Mouse (Mus musculus) mouse embryonic stem cell (cell line): ENCODE results near the gene Alox5ap.

ENCODE experiments used
- in situ Hi-C, 2 experiments: fragments of 300-500 bp; cut with MboI; formaldehyde crosslinking; loops; 1 replicate in 1 of 2; 3 replicates in 1 of 2; pipeline ENCODE4 v1.14.3; 2019 to 2020; ENCODE audit warnings: low sequenced_read_pairs in 2 of 2, low pct_unique_long_range_greater_than_20kb in 1 of 2, mixed read lengths in 1 of 2; ENCODE audit not compliant: unreplicated experiment in 1 of 2

Alox5ap gene

DNA sequence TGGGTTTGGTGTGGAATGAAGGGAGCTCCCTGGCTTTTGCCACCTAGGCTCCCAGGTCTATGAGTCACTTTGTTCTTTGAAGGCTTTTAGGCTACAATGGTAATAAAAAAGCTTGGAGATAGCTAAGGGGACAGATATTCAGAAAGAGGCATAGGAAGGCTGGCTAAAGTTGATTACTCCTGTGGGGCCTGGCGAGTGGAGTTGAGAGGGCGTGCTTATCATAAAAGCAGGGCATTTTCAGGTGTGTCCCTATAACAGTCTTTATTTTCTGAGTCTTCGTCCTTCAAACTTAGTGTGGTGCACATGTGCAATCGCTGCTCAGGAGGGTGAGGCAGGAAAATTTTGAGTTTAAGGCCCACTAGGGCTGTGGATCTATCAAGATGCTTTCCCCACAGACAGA is 68.2 kb downstream of the Alox5ap start:
- in situ Hi-C loops: no loop called here

DNA sequence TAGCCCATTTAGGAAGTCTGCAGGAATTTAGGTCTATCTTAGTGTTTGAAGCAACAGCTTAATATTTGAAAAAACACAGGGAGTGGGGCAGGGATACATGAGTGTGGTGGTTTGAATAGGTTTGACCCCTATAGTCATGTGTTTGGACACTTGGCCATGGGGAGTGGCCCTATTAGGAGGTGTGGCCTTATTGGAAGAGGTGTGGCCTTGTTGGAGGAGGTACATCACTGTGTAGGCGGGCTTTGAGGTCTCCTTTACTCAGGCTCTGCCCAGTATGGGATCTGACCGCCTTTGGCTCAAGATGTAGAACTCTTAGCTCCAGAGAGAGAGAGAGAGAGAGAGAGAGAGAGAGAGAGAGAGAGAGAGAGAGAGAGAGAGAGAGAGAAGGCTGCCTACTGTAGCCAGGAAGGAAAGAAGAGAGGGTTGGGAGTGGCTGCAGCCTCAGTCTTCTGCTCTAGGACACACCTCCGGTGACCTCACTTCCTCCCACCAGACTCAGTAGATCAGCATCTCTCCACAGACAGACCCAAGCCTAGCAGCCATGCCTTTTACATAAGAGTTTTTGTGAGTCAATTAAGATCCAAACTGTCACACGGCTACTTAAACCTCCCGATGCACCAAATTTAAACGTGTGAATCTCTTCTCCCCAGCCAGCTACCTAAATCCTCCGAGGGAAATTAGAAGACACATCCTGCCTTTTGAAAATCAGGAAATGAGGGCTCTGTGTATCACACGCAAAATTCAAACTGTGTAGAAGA is 69.6 kb downstream of the Alox5ap start:
- in situ Hi-C loops: no loop called here

DNA sequence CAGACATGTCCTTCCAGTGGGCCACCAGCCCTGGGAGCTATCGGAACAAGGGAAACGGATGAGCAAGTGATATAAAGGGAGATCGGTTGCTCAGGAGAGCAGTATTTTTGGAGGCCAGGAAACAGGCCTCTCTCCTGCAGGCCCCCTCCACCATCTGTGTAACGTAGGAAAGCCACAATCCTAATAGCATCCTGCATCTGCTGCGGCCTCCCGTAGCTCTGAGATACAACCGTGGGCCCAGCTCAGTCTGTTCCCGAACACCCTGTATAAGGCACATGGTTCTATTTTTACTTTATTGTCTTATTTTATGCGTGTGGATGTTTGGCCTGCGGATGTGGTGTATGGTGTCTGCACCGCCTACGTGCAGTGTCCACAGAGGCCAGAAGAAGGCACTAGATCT is 70.4 kb downstream of the Alox5ap start:
- in situ Hi-C loops: loop anchor here in 1 of 2 experiments (5.0 kb wide), 1 partner anchor 63 kb away; no protein-coding TSS in a partner anchor

DNA sequence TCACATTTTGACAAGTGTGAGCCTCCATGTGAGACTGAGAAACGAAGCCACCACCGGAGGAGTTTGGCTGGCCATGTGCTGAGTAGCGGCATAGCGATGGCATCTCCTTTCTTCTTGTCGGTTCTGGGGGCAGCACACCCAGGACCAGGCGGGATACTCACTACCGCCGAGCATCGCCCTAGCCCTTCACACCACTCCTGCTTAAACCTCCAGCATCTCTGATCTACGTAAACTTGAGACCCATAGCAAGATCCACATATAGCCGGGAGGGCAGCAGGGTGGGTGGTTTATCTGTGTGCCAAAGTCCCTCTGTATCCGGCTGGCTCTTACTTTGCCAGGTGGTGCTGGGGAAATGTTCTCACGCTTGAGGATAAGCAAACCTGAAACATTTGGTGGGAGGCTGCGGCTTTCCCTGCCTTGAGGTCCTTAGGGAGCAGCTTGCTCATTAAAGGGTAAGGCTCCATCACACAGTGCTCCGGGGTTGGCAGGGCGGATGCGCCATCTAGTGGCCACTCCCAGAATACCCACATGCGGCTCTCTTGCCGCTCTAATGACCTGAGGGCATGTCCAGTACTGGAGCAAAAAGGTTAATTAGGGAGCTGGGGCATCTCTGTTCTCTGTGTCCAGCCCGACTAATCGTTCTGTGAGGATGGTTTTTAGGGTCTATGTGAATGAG is 71.1 kb downstream of the Alox5ap start:
- in situ Hi-C loops: loop anchor here in 1 of 2 experiments (5.0 kb wide), 1 partner anchor 63 kb away; no protein-coding TSS in a partner anchor

DNA sequence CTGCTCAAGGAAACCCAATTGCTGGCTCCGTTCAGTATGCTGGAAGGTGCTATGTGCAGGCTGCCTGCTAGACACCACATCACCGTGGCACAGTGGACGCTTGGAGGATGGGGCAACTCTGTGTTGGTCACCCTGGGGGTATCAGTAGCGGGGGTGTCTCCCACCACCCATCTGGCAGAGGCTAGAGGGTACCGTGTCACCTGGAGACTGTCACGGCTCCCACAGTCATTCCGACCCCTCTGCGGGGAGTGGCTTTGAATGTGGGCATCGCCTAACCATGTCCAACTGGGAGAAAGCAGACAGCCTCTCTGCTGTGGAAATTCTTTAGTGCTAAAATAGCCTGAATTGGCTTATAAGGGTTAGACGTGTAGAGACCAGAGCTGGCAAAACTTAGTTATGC is 72.6 kb downstream of the Alox5ap start:
- in situ Hi-C loops: loop anchor here in 1 of 2 experiments (5.0 kb wide), 1 partner anchor 65 kb away; no protein-coding TSS in a partner anchor
